Mouse (Mus musculus) forebrain, embryonic 12.5 days (tissue): ENCODE data around the gene Dock4. TPM values are rescaled to one million over a fixed set of nuclear protein-coding genes. Genes with fewer than 3 reads are reported as not detected.

Experiments used
- ATAC-seq: fragments of 200-750 bp; cut with Nextera tagmentation; 2 replicates; pipeline ENCODE4 v1.8.0; 2017; ENCODE audit warnings: moderate TSS enrichment; ENCODE audit not compliant: low FRiP score
- H3K27ac ChIP-seq: fragments of 300-500 bp; sonication (generic); 2 replicates; pipeline ENCODE4 v1.5.1; 2016; ENCODE audit warnings: mild to moderate bottlenecking
- H3K27me3 ChIP-seq: fragments of 300-500 bp; sonication (generic); 2 replicates; pipeline ENCODE4 v1.6.1; 2016; ENCODE audit warnings: mild to moderate bottlenecking
- H3K36me3 ChIP-seq: fragments of 300-500 bp; sonication (generic); replicated peaks from 2 replicates; pipeline ENCODE4 v1.6.1; 2016; ENCODE audit warnings: mild to moderate bottlenecking
- H3K4me1 ChIP-seq: fragments of 300-500 bp; sonication (generic); 2 replicates; pipeline ENCODE4 v1.6.1; 2016
- H3K4me2 ChIP-seq: fragments of 300-500 bp; sonication (generic); 2 replicates; pipeline ENCODE4 v1.6.1; 2016; ENCODE audit warnings: mild to moderate bottlenecking, moderate library complexity
- H3K4me3 ChIP-seq: fragments of 300-500 bp; sonication (generic); replicated peaks from 2 replicates; pipeline ENCODE4 v1.5.1; 2016; ENCODE audit warnings: mild to moderate bottlenecking
- H3K9ac ChIP-seq: fragments of 300-500 bp; sonication (generic); 2 replicates; pipeline ENCODE4 v1.6.1; 2016; ENCODE audit warnings: mild to moderate bottlenecking
- H3K9me3 ChIP-seq: fragments of 300-500 bp; sonication (generic); 2 replicates; pipeline ENCODE4 v1.6.1; 2016
- WGBS: fragments of 180-500 bp; shearing (Covaris S2); methylation state at CpG from one replicate; pipeline ENCODE4 v1.1.7; 2016; 5-methylcytosine and 5-hydroxymethylcytosine counted together
- polyA plus RNA-seq: library from polyadenylated mRNA; unstranded; fragments of >200 nt; fragmentation: Nextera tagmentation; extraction: Ambion mirVana; gene quantifications from 2 replicates; pipeline ENCODE4 v1.2.1, GENCODE M21; 2016

Dock4 gene
- polyA plus RNA-seq, 1 experiment from 2014 or later: 32.7 TPM

- no peaks in the 10 kb centered on the region for H3K9me3 ChIP-seq
Measured at GRCm38 (mm10) chr12:40498928-40499626, 53.3 kb downstream of the Dock4 start.

GRCm38 (mm10) chr12:40499627-40500329 lies 54.0 kb downstream of the Dock4 start:
- no peaks in the 10 kb centered on the region for H3K27me3 ChIP-seq
- H3K9me3 ChIP-seq: no peaks in the 10 kb centered on the region
- WGBS: 77% methylated on average over 5 of the region's 5 CpGs
- no peak overlapping the region for H3K27ac ChIP-seq
- H3K36me3 ChIP-seq: no peaks in the 10 kb centered on the region
- H3K4me2 ChIP-seq: no peak overlapping the region
- no peak overlapping the region for H3K9ac ChIP-seq
- H3K4me3 ChIP-seq: no peak overlapping the region
- peaks cover 9% of the 10 kb centered on the region; the same call in 1 of the 2 replicates for H3K4me1 ChIP-seq
- ATAC-seq: no peak

More at GRCm38 (mm10) chr12:40498928-40499626, 53.3 kb downstream of the Dock4 start:
- H3K9ac ChIP-seq: no peak overlapping the region
- H3K4me2 ChIP-seq: no peak overlapping the region
- H3K27me3 ChIP-seq: no peaks in the 10 kb centered on the region
- 74% methylated on average over 15 of the region's 15 CpGs for WGBS
- H3K36me3 ChIP-seq: no peaks in the 10 kb centered on the region
- peaks cover 9% of the 10 kb centered on the region; the same call in 1 of the 2 replicates for H3K4me1 ChIP-seq
- no peak overlapping the region for H3K4me3 ChIP-seq
- no peak for ATAC-seq
- no peak overlapping the region for H3K27ac ChIP-seq

GRCm38 (mm10) chr12:40501141-40501540 lies 55.4 kb downstream of the Dock4 start:
- no peak overlapping the region for H3K27ac ChIP-seq
- 91% methylated on average over 1 of the region's 1 CpGs for WGBS
- no peaks in the 10 kb centered on the region for H3K36me3 ChIP-seq
- no peak overlapping the region for H3K4me3 ChIP-seq
- H3K27me3 ChIP-seq: no peaks in the 10 kb centered on the region
- no peaks in the 10 kb centered on the region for H3K9me3 ChIP-seq
- peaks cover 9% of the 10 kb centered on the region; the same call in 1 of the 2 replicates for H3K4me1 ChIP-seq
- no peak overlapping the region for H3K9ac ChIP-seq
- no peak overlapping the region for H3K4me2 ChIP-seq
- no peak for ATAC-seq

- Histone ChIP-seq H3K36me3 (no peaks in the 10 kb centered on the region), H3K4me2 (no peak overlapping the region), H3K27ac (no peak overlapping the region), H3K27me3 (no peaks in the 10 kb centered on the region), H3K4me1 (peaks cover 17% of the 10 kb centered on the region), H3K9me3 (no peaks in the 10 kb centered on the region), H3K4me3 (no peak overlapping the region), H3K9ac (no peak overlapping the region)
- 66% methylated on average over 3 of the region's 3 CpGs for WGBS
- ATAC-seq: no peak
Measured at GRCm38 (mm10) chr12:40503520-40503919, 57.8 kb downstream of the Dock4 start.

- H3K9ac ChIP-seq: no peak overlapping the region
- H3K4me1 ChIP-seq: peaks cover 9% of the 10 kb centered on the region
- H3K4me2 ChIP-seq: no peak overlapping the region
- H3K4me3 ChIP-seq: no peak overlapping the region
- H3K27ac ChIP-seq: no peak overlapping the region
- H3K36me3 ChIP-seq: no peaks in the 10 kb centered on the region
- no peaks in the 10 kb centered on the region for H3K9me3 ChIP-seq
- no peaks in the 10 kb centered on the region for H3K27me3 ChIP-seq
- ATAC-seq: no peak
- WGBS: 94% methylated on average over 3 of the region's 3 CpGs
Measured at GRCm38 (mm10) chr12:40504687-40505086, 58.9 kb downstream of the Dock4 start.

- no peak overlapping the region for H3K27ac ChIP-seq
- H3K9me3 ChIP-seq: no peaks in the 10 kb centered on the region
- no peaks in the 10 kb centered on the region for H3K36me3 ChIP-seq
- no peak overlapping the region for H3K4me2 ChIP-seq
- no peaks in the 10 kb centered on the region for H3K27me3 ChIP-seq
- no peak overlapping the region for H3K9ac ChIP-seq
- ATAC-seq: no peak
- H3K4me3 ChIP-seq: no peak overlapping the region
- peaks cover 22% of the 10 kb centered on the region for H3K4me1 ChIP-seq
- WGBS: 49% methylated on average over 4 of the region's 4 CpGs
Measured at GRCm38 (mm10) chr12:40507823-40508390, 62.2 kb downstream of the Dock4 start.

- no peak for ATAC-seq
- 33% methylated on average over 8 of the region's 8 CpGs for WGBS
- H3K9ac ChIP-seq: no peak overlapping the region
- no peaks in the 10 kb centered on the region for H3K27me3 ChIP-seq
- no peaks in the 10 kb centered on the region for H3K36me3 ChIP-seq
- H3K4me3 ChIP-seq: no peak overlapping the region
- no peak overlapping the region for H3K4me2 ChIP-seq
- no peak overlapping the region for H3K27ac ChIP-seq
- H3K4me1 ChIP-seq: peaks cover 24% of the 10 kb centered on the region
- no peaks in the 10 kb centered on the region for H3K9me3 ChIP-seq
Measured at GRCm38 (mm10) chr12:40508416-40508815, 62.7 kb downstream of the Dock4 start.

- H3K27me3 ChIP-seq: no peaks in the 10 kb centered on the region
- H3K36me3 ChIP-seq: no peaks in the 10 kb centered on the region
- H3K4me2 ChIP-seq: no peak overlapping the region
- ATAC-seq: no peak
- no peak overlapping the region for H3K4me3 ChIP-seq
- H3K9ac ChIP-seq: no peak overlapping the region
- WGBS: 56% methylated on average over 8 of the region's 8 CpGs
- 0 out of 2 replicates have a peak overlapping the region, but pooled peaks have one; percentile 36 for H3K27ac ChIP-seq
- H3K4me1 ChIP-seq: peaks cover 29% of the 10 kb centered on the region
- H3K9me3 ChIP-seq: no peaks in the 10 kb centered on the region
Measured at GRCm38 (mm10) chr12:40511643-40512369, 66.1 kb downstream of the Dock4 start.

- Histone ChIP-seq H3K9ac (no peak overlapping the region), H3K4me3 (no peak overlapping the region), H3K9me3 (no peaks in the 10 kb centered on the region), H3K4me1 (peaks cover 29% of the 10 kb centered on the region), H3K4me2 (no peak overlapping the region), H3K27me3 (no peaks in the 10 kb centered on the region), H3K27ac (no peak overlapping the region), H3K36me3 (no peaks in the 10 kb centered on the region)
- ATAC-seq: no peak
- WGBS: 74% methylated on average over 2 of the region's 2 CpGs
Measured at GRCm38 (mm10) chr12:40512370-40512693, 66.6 kb downstream of the Dock4 start.

- Histone ChIP-seq H3K9ac (no peak overlapping the region), H3K4me3 (no peak overlapping the region), H3K36me3 (no peaks in the 10 kb centered on the region), H3K4me2 (no peak overlapping the region), H3K27me3 (no peaks in the 10 kb centered on the region), H3K9me3 (no peaks in the 10 kb centered on the region), H3K4me1 (peaks cover 26% of the 10 kb centered on the region), H3K27ac (no peak overlapping the region)
- ATAC-seq: no peak
- 54% methylated on average over 7 of the region's 7 CpGs for WGBS
Measured at GRCm38 (mm10) chr12:40512994-40513393, 67.2 kb downstream of the Dock4 start.

GRCm38 (mm10) chr12:40514021-40514420 lies 68.3 kb downstream of the Dock4 start:
- H3K36me3 ChIP-seq: no peaks in the 10 kb centered on the region
- H3K9ac ChIP-seq: no peak overlapping the region
- no peak for ATAC-seq
- no peak overlapping the region for H3K4me2 ChIP-seq
- no peaks in the 10 kb centered on the region for H3K27me3 ChIP-seq
- no peak overlapping the region for H3K27ac ChIP-seq
- H3K9me3 ChIP-seq: no peaks in the 10 kb centered on the region
- peaks cover 20% of the 10 kb centered on the region for H3K4me1 ChIP-seq
- no peak overlapping the region for H3K4me3 ChIP-seq
- 81% methylated on average over 6 of the region's 6 CpGs for WGBS

GRCm38 (mm10) chr12:40522468-40522867 lies 76.7 kb downstream of the Dock4 start:
- no peak overlapping the region for H3K9ac ChIP-seq
- H3K27me3 ChIP-seq: no peaks in the 10 kb centered on the region
- no peak for ATAC-seq
- H3K4me2 ChIP-seq: no peak overlapping the region
- H3K4me1 ChIP-seq: no peaks in the 10 kb centered on the region
- 91% methylated on average over 4 of the region's 4 CpGs for whole genome bisulfite sequencing
- no peaks in the 10 kb centered on the region for H3K36me3 ChIP-seq
- H3K27ac ChIP-seq: no peak overlapping the region
- no peak overlapping the region for H3K4me3 ChIP-seq
- no peaks in the 10 kb centered on the region for H3K9me3 ChIP-seq
